Mouse (Mus musculus) neural tube, embryonic 11.5 days (tissue): ENCODE data around the gene Kcnj9. TPM values are rescaled to one million over a fixed set of nuclear protein-coding genes. Genes with fewer than 3 reads are reported as not detected.
A peak's percentile ranks its signal among the peaks of the same experiment; 100 is the strongest.

Experiments
- ATAC-seq: fragments of 200-750 bp; cut with Nextera tagmentation; 2 replicates; pipeline ENCODE4 v1.8.0; 2017; ENCODE audit warnings: moderate number of reproducible peaks, mild to moderate bottlenecking, moderate TSS enrichment, moderate library complexity; ENCODE audit not compliant: insufficient read depth, low FRiP score, low TSS enrichment
- DNase-seq: peaks from one replicate; pipeline ENCODE4 v3.0.0-alpha.2; 2015; ENCODE audit warnings: low spot score
- H3K27ac ChIP-seq: fragments of 300-500 bp; sonication (generic); 2 replicates; pipeline ENCODE4 v1.5.1; 2014; ENCODE audit warnings: low read depth, mild to moderate bottlenecking, low read length
- H3K27me3 ChIP-seq: fragments of 300-500 bp; sonication (generic); 2 replicates; pipeline ENCODE4 v1.6.1; 2014; ENCODE audit warnings: mild to moderate bottlenecking, low read length, mixed read lengths; ENCODE audit not compliant: control insufficient read depth, insufficient read depth
- H3K36me3 ChIP-seq: fragments of 300-500 bp; sonication (generic); 2 replicates; pipeline ENCODE4 v1.6.1; 2014; ENCODE audit warnings: mild to moderate bottlenecking, low read length, moderate library complexity, mixed read lengths; ENCODE audit not compliant: control insufficient read depth, insufficient read depth
- H3K4me1 ChIP-seq: fragments of 300-500 bp; sonication (generic); 2 replicates; pipeline ENCODE4 v1.6.1; 2014; ENCODE audit warnings: low read length, mixed read lengths; ENCODE audit not compliant: control insufficient read depth, insufficient read depth
- H3K4me2 ChIP-seq: fragments of 300-500 bp; sonication (generic); 2 replicates; pipeline ENCODE4 v1.6.1; 2014; ENCODE audit warnings: low read depth, mild to moderate bottlenecking, moderate library complexity
- H3K4me3 ChIP-seq: fragments of 300-500 bp; sonication (generic); 2 replicates; pipeline ENCODE4 v1.5.1; 2014; ENCODE audit warnings: low read depth, low read length
- H3K9ac ChIP-seq: fragments of 300-500 bp; sonication (generic); 2 replicates; pipeline ENCODE4 v1.6.1; 2014; ENCODE audit warnings: mild to moderate bottlenecking, low read length
- H3K9me3 ChIP-seq: fragments of 300-500 bp; sonication (generic); 2 replicates; pipeline ENCODE4 v1.6.1; 2016; ENCODE audit warnings: low read length; ENCODE audit not compliant: control insufficient read depth
- WGBS: fragments of 180-500 bp; shearing (Covaris S2); extraction: QIAGEN DNeasy Blood & Tissue Kit; methylation state at CpG from one replicate; pipeline ENCODE4 v1.1.7; 2014; 5-methylcytosine and 5-hydroxymethylcytosine counted together
- polyA plus RNA-seq: library from polyadenylated mRNA; unstranded; fragments of >200 nt; fragmentation: Nextera tagmentation; extraction: Ambion mirVana; gene quantifications from 2 replicates; pipeline ENCODE4 v1.2.1, GENCODE M21; 2014

Kcnj9 gene
- polyA plus RNA-seq, 1 experiment from 2014 or later: 0.84 TPM

DNA sequence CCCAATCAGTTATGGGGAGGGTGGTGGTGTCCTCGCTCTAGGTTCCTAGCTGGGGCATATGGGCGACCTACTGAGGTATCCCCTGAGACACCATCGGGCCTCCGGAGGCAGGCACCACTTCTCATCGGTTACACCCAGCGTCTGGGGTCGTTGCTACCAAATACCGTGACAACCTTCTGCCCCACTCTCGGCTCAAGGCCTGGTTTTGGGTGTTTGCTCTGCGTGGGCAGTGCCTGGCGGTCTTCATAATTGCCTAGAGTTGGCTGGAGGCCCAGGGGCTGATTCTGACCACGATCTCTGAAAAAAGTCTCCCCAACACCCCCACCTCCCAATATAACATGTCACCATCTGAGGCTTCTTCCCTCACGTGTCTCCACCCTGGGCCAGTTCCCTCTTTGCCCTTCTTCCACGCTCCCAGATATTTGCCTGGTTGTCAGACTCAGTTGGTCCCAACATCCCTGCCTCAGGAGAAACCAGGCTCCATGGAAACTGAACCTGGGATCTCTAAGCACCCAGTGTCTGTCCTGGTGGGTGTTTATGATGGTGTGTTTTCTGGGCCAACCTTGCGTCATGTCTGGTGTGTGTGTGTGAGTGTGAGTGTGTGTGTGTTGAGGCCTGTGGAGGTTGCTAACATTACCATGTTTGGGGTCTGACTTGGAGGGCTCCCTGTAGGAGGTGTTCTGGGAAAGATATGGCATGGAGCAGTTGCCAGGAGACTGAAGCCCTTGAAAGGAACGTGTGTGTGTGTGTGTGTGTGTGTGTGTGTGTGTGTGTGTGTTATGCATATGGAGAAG is 16.2 kb downstream of the Kcnj9 start:
- no peak for DNase-seq
- Histone ChIP-seq H3K36me3 (peaks cover 3% of the 10 kb centered on the region; the same call in 1 of the 2 replicates), H3K27me3 (no peaks in the 10 kb centered on the region), H3K9ac (peak overlapping the region; percentile 68), H3K4me3 (peak overlapping the region; percentile 79), H3K9me3 (no peaks in the 10 kb centered on the region), H3K4me1 (peaks cover 34% of the 10 kb centered on the region), H3K4me2 (peak overlapping the region; percentile 95), H3K27ac (no peak overlapping the region)
- peak; percentile 0; the same call in 1 of the 2 replicates for ATAC-seq
- 18% methylated on average over 16 of the region's 16 CpGs for WGBS

DNA sequence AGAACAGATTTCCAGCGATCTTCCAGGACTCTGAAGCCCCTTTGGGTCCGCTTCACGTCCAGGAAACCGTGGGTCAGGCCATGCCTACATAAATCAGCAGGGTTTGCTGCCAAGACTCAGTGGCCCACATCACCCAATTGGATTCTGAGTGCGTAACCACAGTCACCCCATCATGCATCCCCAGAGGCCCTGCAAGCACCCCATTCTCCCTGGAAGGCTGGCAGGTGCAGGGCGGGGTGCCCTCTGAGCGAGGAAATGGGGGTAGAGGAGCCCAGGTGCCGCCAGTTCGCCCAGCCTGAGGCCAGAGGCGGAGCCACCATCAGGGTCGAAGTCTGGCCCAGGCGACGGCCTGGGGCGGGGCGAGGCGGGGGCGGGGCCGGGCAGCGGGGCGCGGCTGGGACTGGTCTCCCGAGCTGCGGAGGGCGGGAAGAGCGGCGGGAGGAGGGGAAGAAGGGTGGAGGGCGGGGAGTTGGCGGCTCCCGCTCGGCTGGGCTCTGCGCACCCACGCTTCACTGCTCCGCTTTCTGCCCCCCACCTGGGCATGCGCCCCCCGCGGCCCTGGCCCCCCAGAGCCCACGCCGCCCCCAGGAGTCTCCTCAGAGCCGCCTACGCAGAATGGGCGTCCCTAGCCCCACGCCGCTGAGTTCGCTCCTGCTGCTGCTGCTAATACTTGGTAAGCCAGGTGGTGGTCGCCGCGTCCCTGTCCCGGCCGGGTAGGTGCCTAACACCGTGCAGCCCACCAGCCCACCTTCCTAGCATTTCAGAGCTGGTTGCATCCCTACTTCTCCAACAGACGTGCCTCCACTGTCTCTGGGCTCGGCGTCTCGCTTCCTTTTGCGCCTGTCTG is 17.0 kb downstream of the Kcnj9 start:
- WGBS: under 1% methylated on average over 32 of the region's 55 CpGs
- 0 out of 2 replicates have a peak overlapping the region, but pooled peaks have one; percentile 60 for H3K27ac ChIP-seq
- H3K27me3 ChIP-seq: no peaks in the 10 kb centered on the region
- peak overlapping the region; percentile 68 for H3K9ac ChIP-seq
- H3K36me3 ChIP-seq: 0 out of 2 replicates have a peak, but pooled peaks cover 2% of the 10 kb centered on the region
- ATAC-seq (peak; percentile 68), DNase-seq (peak; percentile 91)
- peak overlapping the region; percentile 79 for H3K4me3 ChIP-seq
- peaks cover 32% of the 10 kb centered on the region for H3K4me1 ChIP-seq
- peak overlapping the region; percentile 95 for H3K4me2 ChIP-seq
- no peaks in the 10 kb centered on the region for H3K9me3 ChIP-seq

DNA sequence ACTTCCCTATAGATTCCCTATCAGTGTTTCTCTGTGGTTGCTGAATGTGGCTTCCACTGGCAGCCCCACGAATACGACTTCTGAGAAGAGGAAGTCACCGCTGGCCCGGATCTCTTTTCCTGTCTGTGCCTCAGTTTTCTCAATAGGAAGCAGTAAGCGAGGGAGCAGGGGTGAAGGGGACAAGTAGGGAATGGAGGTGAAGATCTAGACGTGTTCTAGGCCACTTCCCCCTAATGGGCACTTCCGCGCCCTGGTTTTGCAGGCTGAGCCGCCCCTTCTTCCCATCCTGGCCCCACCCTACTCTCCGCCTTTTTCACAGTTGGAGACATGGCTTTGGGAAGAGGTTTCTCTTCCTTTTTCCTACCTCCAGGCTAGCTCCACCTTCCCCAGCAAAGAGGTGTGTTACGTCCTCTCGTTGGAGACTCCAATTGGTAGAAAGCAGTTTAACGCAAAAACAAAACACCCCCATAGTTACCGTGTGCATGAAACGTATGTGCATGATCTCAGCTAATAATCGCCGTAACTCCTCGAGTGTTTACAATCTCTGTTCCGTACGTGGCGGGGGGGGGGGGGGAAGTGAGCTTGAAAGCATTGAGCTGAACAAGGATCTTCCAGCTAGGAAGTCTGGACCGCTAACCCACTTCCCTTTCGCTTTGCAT is 17.7 kb downstream of the Kcnj9 start:
- peak overlapping the region; percentile 95 for H3K4me2 ChIP-seq
- peak overlapping the region; percentile 68 for H3K9ac ChIP-seq
- no peaks in the 10 kb centered on the region for H3K9me3 ChIP-seq
- H3K27ac ChIP-seq: 0 out of 2 replicates have a peak overlapping the region, but pooled peaks have one; percentile 60
- WGBS: 6% methylated on average over 22 of the region's 23 CpGs
- ATAC-seq (no peak), DNase-seq (peak; percentile 57)
- H3K4me1 ChIP-seq: peaks cover 32% of the 10 kb centered on the region
- H3K27me3 ChIP-seq: no peaks in the 10 kb centered on the region
- 0 out of 2 replicates have a peak, but pooled peaks cover 2% of the 10 kb centered on the region for H3K36me3 ChIP-seq
- H3K4me3 ChIP-seq: peak overlapping the region; percentile 79

DNA sequence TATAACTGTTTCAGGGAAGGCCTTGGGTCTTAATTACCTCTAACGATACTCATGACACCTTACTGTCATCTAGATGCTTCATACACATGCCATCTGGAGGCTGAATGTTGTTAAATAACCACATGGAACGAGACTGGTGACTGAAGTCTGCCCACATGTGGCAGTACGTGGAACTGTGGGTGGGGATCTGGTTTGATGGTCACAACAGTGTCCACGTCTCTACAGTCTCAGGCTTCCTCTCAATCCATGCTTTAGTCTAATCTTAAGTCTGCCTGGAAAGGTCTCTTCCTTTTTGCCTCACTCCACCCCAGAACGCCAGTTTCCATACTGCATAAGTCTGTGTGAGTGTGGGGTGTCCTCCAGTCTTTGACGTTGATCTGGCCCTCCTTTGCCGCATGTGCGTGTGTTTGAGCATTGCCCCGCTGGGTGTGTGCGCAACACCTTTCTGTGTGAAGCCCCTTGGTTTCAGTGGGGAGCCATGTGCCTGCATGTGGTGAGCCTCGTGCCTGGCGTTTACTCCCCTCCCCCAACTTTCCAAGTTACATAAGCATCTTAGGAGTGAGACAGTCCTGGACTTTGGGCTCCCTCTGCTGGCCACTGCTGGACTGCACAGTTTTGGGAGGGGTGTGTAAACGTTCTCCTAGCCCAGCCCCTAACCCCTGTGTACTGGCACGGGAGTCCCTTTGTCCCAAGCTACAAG is 19.3 kb downstream of the Kcnj9 start:
- ATAC-seq: peak; percentile 66
- Histone ChIP-seq H3K9ac (peak overlapping the region; percentile 47), H3K27me3 (no peaks in the 10 kb centered on the region), H3K4me1 (peaks cover 30% of the 10 kb centered on the region), H3K36me3 (no peaks in the 10 kb centered on the region), H3K4me3 (peak overlapping the region; percentile 20; the same call in 1 of the 2 replicates), H3K27ac (0 out of 2 replicates have a peak overlapping the region, but pooled peaks have one; percentile 54), H3K9me3 (no peaks in the 10 kb centered on the region), H3K4me2 (peak overlapping the region; percentile 48)
- WGBS: 5% methylated on average over 14 of the region's 14 CpGs
- DNase-seq: peak; percentile 96

DNA sequence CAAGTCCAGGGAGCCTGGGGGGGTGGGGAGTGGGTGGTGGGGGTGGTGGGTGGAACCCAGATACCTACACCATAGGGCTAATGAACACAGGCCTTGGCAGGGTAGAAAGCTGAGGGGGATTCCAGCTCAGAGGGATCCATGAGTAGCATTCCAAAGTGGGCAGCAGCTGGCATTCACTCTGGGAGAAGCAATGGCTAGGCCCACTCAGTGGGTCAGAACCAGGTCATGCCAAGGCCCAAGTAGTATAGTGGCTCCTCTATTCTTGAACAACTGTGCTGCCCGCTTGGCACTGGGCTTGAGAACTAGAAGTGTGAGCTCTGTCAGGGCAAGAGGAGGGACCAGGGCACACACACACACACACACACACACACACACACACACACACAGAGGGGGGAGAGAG is 20.7 kb downstream of the Kcnj9 start:
- WGBS: 100% methylated on average over 1 of the region's 1 CpGs
- ATAC-seq (no peak), DNase-seq (no peak)
- Histone ChIP-seq H3K4me1 (peaks cover 17% of the 10 kb centered on the region), H3K4me3 (no peak overlapping the region), H3K36me3 (no peaks in the 10 kb centered on the region), H3K27ac (no peak overlapping the region), H3K9me3 (no peaks in the 10 kb centered on the region), H3K9ac (no peak overlapping the region), H3K27me3 (no peaks in the 10 kb centered on the region), H3K4me2 (no peak overlapping the region)

DNA sequence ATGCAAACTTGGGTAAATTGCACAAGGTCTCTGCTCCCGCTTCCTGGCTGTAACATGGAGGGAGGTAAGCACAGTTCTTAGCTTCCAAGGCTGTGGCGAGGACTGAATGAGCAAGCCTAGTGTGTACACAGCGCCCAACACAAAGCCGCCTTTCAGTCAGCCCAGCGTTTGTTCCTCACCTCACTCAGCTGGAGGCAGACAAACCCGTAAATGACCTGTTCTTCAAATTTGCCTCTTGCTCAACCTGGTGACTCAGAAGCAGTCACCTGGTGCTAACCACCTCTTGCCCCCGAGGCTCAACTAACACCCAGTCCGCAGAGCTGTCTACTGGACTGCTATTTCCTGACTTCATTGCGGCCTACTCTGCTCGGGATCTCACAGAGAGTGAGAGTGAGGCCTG is 21.2 kb downstream of the Kcnj9 start:
- no peaks in the 10 kb centered on the region for H3K36me3 ChIP-seq
- WGBS: 74% methylated on average over 10 of the region's 10 CpGs
- ATAC-seq (no peak), DNase-seq (no peak)
- no peak overlapping the region for H3K27ac ChIP-seq
- H3K4me2 ChIP-seq: no peak overlapping the region
- H3K4me3 ChIP-seq: no peak overlapping the region
- H3K4me1 ChIP-seq: peaks cover 16% of the 10 kb centered on the region
- no peaks in the 10 kb centered on the region for H3K27me3 ChIP-seq
- H3K9ac ChIP-seq: no peak overlapping the region
- no peaks in the 10 kb centered on the region for H3K9me3 ChIP-seq

DNA sequence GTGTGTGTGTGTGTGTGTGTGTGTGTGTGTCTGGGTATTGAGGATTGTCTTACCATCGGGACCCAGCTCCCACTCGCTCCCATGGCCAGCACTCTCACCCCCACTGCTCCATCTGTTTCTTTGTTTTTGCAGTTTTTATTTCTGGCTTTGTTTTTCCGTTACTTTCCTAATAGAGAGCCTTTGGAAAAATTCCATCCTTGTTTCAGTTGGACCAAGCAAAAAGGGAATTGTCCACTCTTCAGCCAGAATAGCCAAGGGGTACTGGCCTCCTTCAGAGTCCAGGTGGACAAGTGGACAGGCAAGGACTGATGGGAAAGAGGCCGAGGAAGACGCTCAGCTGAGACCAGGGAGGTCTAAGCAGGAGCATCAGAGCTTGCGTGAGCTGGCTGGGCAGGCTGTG is 22.2 kb downstream of the Kcnj9 start:
- no peaks in the 10 kb centered on the region for H3K9me3 ChIP-seq
- no peak overlapping the region for H3K9ac ChIP-seq
- no peak overlapping the region for H3K4me2 ChIP-seq
- no peaks in the 10 kb centered on the region for H3K36me3 ChIP-seq
- peaks cover 22% of the 10 kb centered on the region for H3K4me1 ChIP-seq
- no peak overlapping the region for H3K4me3 ChIP-seq
- no peak overlapping the region for H3K27ac ChIP-seq
- 84% methylated on average over 6 of the region's 6 CpGs for WGBS
- no peak for ATAC-seq
- no peaks in the 10 kb centered on the region for H3K27me3 ChIP-seq
- no peak for DNase-seq

DNA sequence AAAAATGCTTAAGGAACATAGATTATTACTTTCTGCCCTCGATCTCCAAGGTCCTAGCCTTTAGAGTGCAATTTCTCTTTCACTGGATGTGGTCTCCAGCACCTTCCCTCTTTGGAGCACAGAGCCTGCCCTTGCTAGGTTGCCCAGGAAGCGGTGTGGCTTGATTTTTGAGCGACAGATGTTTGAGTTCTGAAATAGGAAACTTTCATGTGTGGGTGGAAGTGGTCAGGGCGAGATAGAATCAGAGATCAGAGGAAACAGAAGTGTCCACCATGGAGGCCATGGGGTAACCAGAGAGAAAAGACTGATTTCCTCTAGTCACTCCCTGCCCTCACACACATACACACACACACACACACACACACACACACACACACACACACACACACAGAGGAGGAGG is 22.9 kb downstream of the Kcnj9 start:
- Histone ChIP-seq H3K27ac (no peak overlapping the region), H3K9me3 (no peaks in the 10 kb centered on the region), H3K36me3 (no peaks in the 10 kb centered on the region), H3K27me3 (no peaks in the 10 kb centered on the region), H3K4me2 (no peak overlapping the region), H3K9ac (no peak overlapping the region), H3K4me1 (peaks cover 21% of the 10 kb centered on the region), H3K4me3 (no peak overlapping the region)
- WGBS: 85% methylated on average over 4 of the region's 4 CpGs
- no peak for DNase-seq
- no peak for ATAC-seq
